Mouse (Mus musculus): ENCODE measurements around the gene Abcg1. TPM values are rescaled to one million over a fixed set of nuclear protein-coding genes. Genes with fewer than 3 reads are reported as not detected.

Gene Abcg1
- total RNA-seq, 2 experiments from 2014 or later, result 4.0 to 4.8 TPM

- no peak for DNase-seq
Measured at GRCm38 (mm10) chr17:31129452-31129851, 72.0 kb downstream of the Abcg1 start, which contains the start of gene Tff3. Gene Tff3 (minus strand): TSS chr17:31129646.

GRCm38 (mm10) chr17:31131269-31131821, 73.9 kb downstream of the Abcg1 start:
- DNase-seq, result no peak

GRCm38 (mm10) chr17:31133776-31134175, 76.3 kb downstream of the Abcg1 start:
- no peak for DNase-seq

GRCm38 (mm10) chr17:31134913-31135312, 77.4 kb downstream of the Abcg1 start:
- DNase-seq, result no peak

GRCm38 (mm10) chr17:31136291-31136690, 78.8 kb downstream of the Abcg1 start:
- DNase-seq, result no peak

GRCm38 (mm10) chr17:31136821-31137220, 79.3 kb downstream of the Abcg1 start:
- no peak for DNase-seq

- DNase-seq, result peak; percentile 44
Measured at GRCm38 (mm10) chr17:31138398-31138797, 80.9 kb downstream of the Abcg1 start.

- DNase-seq, result no peak
Measured at GRCm38 (mm10) chr17:31142116-31142515, 84.6 kb downstream of the Abcg1 start.

GRCm38 (mm10) chr17:31144040-31145037, 86.9 kb downstream of the Abcg1 start, which contains the start of gene Tff2:
Gene Tff2 (minus strand): TSS chr17:31144282.
- no peak for DNase-seq

GRCm38 (mm10) chr17:31145998-31146397, 88.5 kb downstream of the Abcg1 start:
- no peak for DNase-seq

GRCm38 (mm10) chr17:31152512-31152911, 95.0 kb downstream of the Abcg1 start:
- no peak for DNase-seq

GRCm38 (mm10) chr17:31152966-31153499, 95.6 kb downstream of the Abcg1 start:
- no peak for DNase-seq

GRCm38 (mm10) chr17:31153785-31154184, 96.3 kb downstream of the Abcg1 start:
- no peak for DNase-seq

- no peak for DNase-seq
Measured at GRCm38 (mm10) chr17:31157921-31158320, 100.4 kb downstream of the Abcg1 start.

GRCm38 (mm10) chr17:31160291-31160690, 102.8 kb downstream of the Abcg1 start:
- DNase-seq, result no peak

- no peak for DNase-seq
Measured at GRCm38 (mm10) chr17:31162607-31163006, 105.1 kb downstream of the Abcg1 start.

- DNase-seq, result no peak
Measured at GRCm38 (mm10) chr17:31163821-31164220, 106.3 kb downstream of the Abcg1 start.

- no peak for DNase-seq
Measured at GRCm38 (mm10) chr17:31165127-31165526, 107.7 kb downstream of the Abcg1 start, which contains the start of gene Tff1. Gene Tff1 (minus strand): TSS chr17:31165277.

Other genes with a start within 250 kb of the Abcg1 start
- under 1 TPM in 1 of 2 experiments, not detected in 1; 0.16 TPM for gene Glp1r, start 155.9 kb upstream of the Abcg1 start, total RNA-seq (2021)
- gene Umodl1, start 103.0 kb upstream of the Abcg1 start, total RNA-seq (2021), result under 1 TPM in 1 of 2 experiments, not detected in 1; 0.11 TPM
- gene Tff3, start 72.0 kb downstream of the Abcg1 start, total RNA-seq (2021), result not detected
- gene Tff2, start 86.6 kb downstream of the Abcg1 start, total RNA-seq (2021), result not detected
- gene Tff1, start 107.6 kb downstream of the Abcg1 start, total RNA-seq (2021), result not detected
- gene Tmprss3, start 141.3 kb downstream of the Abcg1 start, total RNA-seq (2021), result under 1 TPM in 1 of 2 experiments, not detected in 1; 0.29 TPM
- not detected for gene Ubash3a, start 150.2 kb downstream of the Abcg1 start, total RNA-seq (2021)
- 1 to 10 TPM; 8.5 to 9.1 TPM for gene Rsph1, start 219.7 kb downstream of the Abcg1 start, total RNA-seq (2021)
- 1 to 10 TPM; 2.4 to 2.6 TPM for gene Slc37a1, start 229.1 kb downstream of the Abcg1 start, total RNA-seq (2021)